Mouse (Mus musculus): ENCODE measurements at regions not wholly inside any gene's neighbourhood (a gene's known extent, or its start where the extent isn't known, plus 50 kb on each side); places are given as distances from the start of the nearest gene placed in this dataset.
A peak's percentile ranks its signal among the peaks of the same experiment; 100 is the strongest.

DNA sequence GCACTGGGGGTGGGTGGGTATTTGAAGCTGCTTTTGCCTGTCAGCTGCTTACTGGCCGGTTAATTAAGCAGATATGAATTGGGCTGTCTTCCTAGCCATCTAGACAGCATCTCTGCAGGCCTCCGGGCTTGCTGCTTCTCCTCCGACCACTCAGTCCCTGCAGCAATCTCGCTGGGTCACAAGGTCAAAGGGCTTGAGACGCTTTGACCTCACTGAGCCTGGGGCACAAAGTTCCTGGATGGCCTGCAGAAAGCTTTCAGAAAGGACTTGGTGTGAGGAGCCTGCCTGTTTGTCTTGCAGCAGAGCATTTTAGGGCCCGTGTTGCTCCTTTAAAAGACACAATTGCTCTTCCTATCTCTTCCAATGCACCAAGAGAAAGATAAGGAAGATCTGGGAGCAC lies 83.7 kb upstream of the Ppp2r5a start:
- no peak for DNase-seq (ENCODE audit: low spot score)
- Histone ChIP-seq H3K27ac (no peak overlapping the region), H3K4me1 (replicated peaks; ENCODE audit: control insufficient read depth, insufficient read depth, low read length) (no peaks in the 10 kb centered on the region), H3K9me3 (ENCODE audit: control insufficient read depth, low read length) (no peaks in the 10 kb centered on the region), H3K9ac (no peak overlapping the region), H3K27me3 (ENCODE audit: control insufficient read depth, insufficient read depth, low read length) (no peaks in the 10 kb centered on the region), H3K4me2 (replicated peaks) (no peak overlapping the region), H3K4me3 (replicated peaks; ENCODE audit: low read length) (no peak overlapping the region), H3K36me3 (replicated peaks; ENCODE audit: control insufficient read depth, insufficient read depth) (no peaks in the 10 kb centered on the region)
- ATAC-seq (ENCODE audit: low FRiP score) = no peak
- WGBS = 33% methylated on average over 6 of the region's 6 CpGs

DNA sequence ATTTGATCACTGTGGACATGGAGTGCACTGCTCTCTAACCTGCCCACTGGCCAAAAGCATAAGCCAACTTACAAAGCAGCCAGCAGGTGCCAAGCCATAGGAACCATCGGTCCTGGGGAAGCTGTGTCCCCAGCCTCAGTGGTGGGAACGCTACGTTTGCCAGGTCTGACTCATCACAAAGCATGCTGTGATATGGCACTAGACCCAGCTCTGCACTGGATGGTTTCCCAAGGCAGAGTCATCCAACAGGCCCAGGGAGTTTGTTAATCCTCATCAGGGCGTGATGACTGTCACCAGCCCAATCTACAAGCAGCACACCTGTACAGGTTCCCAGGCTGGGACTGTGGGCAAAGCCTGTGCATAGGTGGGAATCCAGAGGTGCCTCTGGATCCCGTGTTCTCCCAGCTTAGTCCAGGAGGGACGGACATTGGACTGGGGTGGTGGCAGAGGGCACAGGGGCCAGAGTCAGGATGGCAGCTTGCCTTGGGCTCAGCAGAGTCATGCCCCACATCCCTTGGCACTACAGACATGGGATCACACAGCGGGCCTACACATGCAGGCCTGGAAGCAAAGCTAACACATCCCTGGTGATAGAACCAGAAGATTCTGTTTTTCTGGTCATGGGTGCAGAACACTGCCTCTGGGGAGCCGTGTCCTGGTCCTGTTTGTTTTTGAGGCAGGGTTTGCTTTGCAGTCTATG lies 81.8 kb upstream of the Ppp2r5a start:
- H3K27ac ChIP-seq = no peak overlapping the region
- DNase-seq (ENCODE audit: low spot score) (no peak), ATAC-seq (ENCODE audit: low FRiP score) (no peak)
- H3K4me1 ChIP-seq (replicated peaks; ENCODE audit: control insufficient read depth, insufficient read depth, low read length) = no peaks in the 10 kb centered on the region
- H3K4me2 ChIP-seq (replicated peaks) = no peak overlapping the region
- no peaks in the 10 kb centered on the region for H3K36me3 ChIP-seq (replicated peaks; ENCODE audit: control insufficient read depth, insufficient read depth)
- H3K9ac ChIP-seq = no peak overlapping the region
- no peaks in the 10 kb centered on the region for H3K27me3 ChIP-seq (ENCODE audit: control insufficient read depth, insufficient read depth, low read length)
- no peak overlapping the region for H3K4me3 ChIP-seq (replicated peaks; ENCODE audit: low read length)
- no peaks in the 10 kb centered on the region for H3K9me3 ChIP-seq (ENCODE audit: control insufficient read depth, low read length)
- 89% methylated on average over 8 of the region's 8 CpGs for WGBS

DNA sequence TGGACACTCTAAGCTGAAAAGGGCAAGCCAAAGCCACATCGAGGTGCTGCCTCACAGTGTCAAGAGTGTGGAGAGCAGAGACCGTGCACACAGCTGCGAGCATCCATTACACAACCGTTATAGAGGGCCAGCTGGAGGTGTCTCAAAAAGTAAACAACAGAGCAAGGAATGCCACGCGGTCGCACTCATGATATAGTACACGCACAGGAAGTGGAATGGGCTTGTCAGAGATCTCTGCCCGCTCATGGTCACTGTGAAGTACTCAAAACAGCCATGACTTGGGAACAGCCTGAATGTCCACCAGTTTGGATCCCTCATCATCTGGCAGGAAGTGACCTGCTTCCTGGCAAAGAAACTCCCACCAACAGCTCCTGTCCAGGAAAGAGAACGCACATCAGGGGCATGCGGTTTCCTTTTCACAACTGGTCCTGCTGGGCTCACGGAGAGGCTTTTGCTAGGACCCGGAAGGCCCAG lies 76.9 kb upstream of the Ppp2r5a start:
- 81% methylated on average over 13 of the region's 13 CpGs for WGBS
- DNase-seq (ENCODE audit: low spot score) (no peak), ATAC-seq (ENCODE audit: low FRiP score) (no peak)
- H3K27me3 ChIP-seq (ENCODE audit: control insufficient read depth, insufficient read depth, low read length) = no peaks in the 10 kb centered on the region
- H3K4me2 ChIP-seq (replicated peaks) = no peak overlapping the region
- H3K9ac ChIP-seq = no peak overlapping the region
- no peaks in the 10 kb centered on the region for H3K4me1 ChIP-seq (replicated peaks; ENCODE audit: control insufficient read depth, insufficient read depth, low read length)
- no peaks in the 10 kb centered on the region for H3K36me3 ChIP-seq (replicated peaks; ENCODE audit: control insufficient read depth, insufficient read depth)
- H3K9me3 ChIP-seq (ENCODE audit: control insufficient read depth, low read length) = no peaks in the 10 kb centered on the region
- H3K4me3 ChIP-seq (replicated peaks; ENCODE audit: low read length) = no peak overlapping the region
- H3K27ac ChIP-seq = no peak overlapping the region

DNA sequence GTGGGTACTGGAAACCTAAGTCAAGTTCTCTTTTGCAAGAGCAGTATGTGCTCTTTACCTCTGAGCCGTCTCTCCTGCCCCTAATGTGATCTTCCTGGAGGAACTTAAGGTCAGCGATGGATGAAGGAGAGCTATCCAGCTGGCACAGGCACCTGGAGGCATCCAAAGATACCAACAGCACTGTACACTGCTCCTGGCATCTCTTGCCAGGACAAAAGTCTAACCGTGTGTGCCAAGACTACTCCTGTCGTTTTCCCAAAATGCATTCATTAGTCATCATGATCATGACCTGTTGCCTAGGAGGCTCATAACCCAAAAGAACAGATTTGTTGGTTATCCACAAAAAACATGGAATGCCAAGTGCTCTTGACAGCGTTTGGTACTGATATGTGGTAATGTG lies 69.5 kb upstream of the Ppp2r5a start:
- no peak for DNase-seq (ENCODE audit: low spot score)
- WGBS = 86% methylated on average over 5 of the region's 5 CpGs

DNA sequence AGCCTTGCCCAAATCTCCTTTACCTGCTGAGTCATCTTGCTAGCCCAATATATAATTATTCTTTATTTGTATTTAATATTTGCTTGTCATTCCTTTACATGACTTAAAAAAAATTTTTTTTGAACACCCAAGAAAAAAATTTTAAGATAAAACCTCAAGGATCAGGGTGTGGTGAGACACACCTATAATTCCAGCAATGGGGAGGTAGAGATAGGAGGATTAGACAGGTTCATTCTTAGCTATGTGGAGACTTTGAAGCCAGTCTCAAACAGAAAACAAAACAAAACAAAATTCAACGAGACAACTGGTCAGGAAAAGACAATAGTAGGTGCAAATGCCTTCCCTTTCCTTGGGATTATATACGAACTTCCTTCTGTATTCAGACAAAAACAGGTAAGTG lies 68.4 kb upstream of the Ppp2r5a start:
- no peak overlapping the region for H3K27ac ChIP-seq
- H3K9ac ChIP-seq = no peak overlapping the region
- H3K4me3 ChIP-seq (replicated peaks; ENCODE audit: low read length) = no peak overlapping the region
- H3K4me1 ChIP-seq (replicated peaks; ENCODE audit: control insufficient read depth, insufficient read depth, low read length) = peaks cover 14% of the 10 kb centered on the region
- no peak overlapping the region for H3K4me2 ChIP-seq (replicated peaks)
- H3K9me3 ChIP-seq (ENCODE audit: control insufficient read depth, low read length) = no peaks in the 10 kb centered on the region
- no peaks in the 10 kb centered on the region for H3K36me3 ChIP-seq (replicated peaks; ENCODE audit: control insufficient read depth, insufficient read depth)
- 65% methylated on average over 2 of the region's 2 CpGs for WGBS
- DNase-seq (ENCODE audit: low spot score) (no peak), ATAC-seq (ENCODE audit: low FRiP score) (no peak)
- H3K27me3 ChIP-seq (ENCODE audit: control insufficient read depth, insufficient read depth, low read length) = no peaks in the 10 kb centered on the region

More for the DNA sequence above, 69.5 kb upstream of the Ppp2r5a start:
- peaks cover 14% of the 10 kb centered on the region for H3K4me1 ChIP-seq (replicated peaks; ENCODE audit: control insufficient read depth, insufficient read depth, low read length)
- H3K9ac ChIP-seq = no peak overlapping the region
- no peak overlapping the region for H3K4me2 ChIP-seq (replicated peaks)
- no peaks in the 10 kb centered on the region for H3K36me3 ChIP-seq (replicated peaks; ENCODE audit: control insufficient read depth, insufficient read depth)
- no peak for ATAC-seq (ENCODE audit: low FRiP score)
- H3K27me3 ChIP-seq (ENCODE audit: control insufficient read depth, insufficient read depth, low read length) = no peaks in the 10 kb centered on the region
- no peak overlapping the region for H3K27ac ChIP-seq
- H3K4me3 ChIP-seq (replicated peaks; ENCODE audit: low read length) = no peak overlapping the region
- H3K9me3 ChIP-seq (ENCODE audit: control insufficient read depth, low read length) = no peaks in the 10 kb centered on the region

DNA sequence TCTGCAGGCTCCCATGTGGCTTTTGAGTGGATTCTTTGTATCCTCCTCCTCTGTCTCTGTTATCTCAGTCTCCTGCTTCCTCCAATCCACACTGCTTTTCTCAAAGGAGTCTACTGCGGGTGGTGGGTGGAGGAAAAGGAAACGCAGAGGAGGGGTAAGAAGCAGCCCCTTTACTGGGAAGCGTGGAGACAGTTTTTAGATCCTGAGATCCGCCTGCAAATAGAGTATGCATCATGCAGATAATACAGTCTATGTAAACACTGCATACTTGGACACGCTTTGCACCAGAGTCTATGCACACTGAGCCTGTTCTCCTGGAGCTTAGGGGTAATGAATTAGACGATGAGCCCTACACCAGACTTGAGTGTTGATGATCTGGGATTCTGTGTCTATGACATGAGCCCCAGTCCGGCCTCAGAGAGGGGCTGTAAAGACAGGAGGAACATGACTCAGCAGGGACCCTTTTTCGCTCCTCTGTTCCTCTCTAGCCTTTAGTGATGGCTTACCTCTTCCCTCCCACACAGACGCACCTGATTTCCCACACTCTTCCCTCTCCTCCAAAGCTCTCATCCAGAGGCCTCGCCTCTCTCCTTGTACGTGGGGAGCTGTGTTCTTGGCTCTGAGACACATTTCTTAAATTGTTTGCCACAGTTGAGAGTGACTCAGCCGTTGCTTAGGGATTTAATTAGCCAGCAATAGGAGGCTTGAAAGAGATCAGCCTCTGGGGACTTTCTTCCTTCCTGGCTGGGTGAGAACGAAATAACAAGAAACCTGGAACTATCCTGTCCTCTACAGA lies 67.3 kb upstream of the Ppp2r5a start:
- no peak overlapping the region for H3K4me3 ChIP-seq (replicated peaks; ENCODE audit: low read length)
- no peak overlapping the region for H3K9ac ChIP-seq
- peaks cover 14% of the 10 kb centered on the region for H3K4me1 ChIP-seq (replicated peaks; ENCODE audit: control insufficient read depth, insufficient read depth, low read length)
- no peaks in the 10 kb centered on the region for H3K27me3 ChIP-seq (ENCODE audit: control insufficient read depth, insufficient read depth, low read length)
- peak overlapping the region; percentile 48; the same call in 1 of the 2 replicates for H3K27ac ChIP-seq
- DNase-seq (ENCODE audit: low spot score) (peak; percentile 55), ATAC-seq (ENCODE audit: low FRiP score) (peak; percentile 60)
- WGBS = 32% methylated on average over 13 of the region's 13 CpGs
- no peak overlapping the region; the same call in 1 of the 2 replicates for H3K4me2 ChIP-seq (replicated peaks)
- no peaks in the 10 kb centered on the region for H3K9me3 ChIP-seq (ENCODE audit: control insufficient read depth, low read length)
- no peaks in the 10 kb centered on the region for H3K36me3 ChIP-seq (replicated peaks; ENCODE audit: control insufficient read depth, insufficient read depth)

DNA sequence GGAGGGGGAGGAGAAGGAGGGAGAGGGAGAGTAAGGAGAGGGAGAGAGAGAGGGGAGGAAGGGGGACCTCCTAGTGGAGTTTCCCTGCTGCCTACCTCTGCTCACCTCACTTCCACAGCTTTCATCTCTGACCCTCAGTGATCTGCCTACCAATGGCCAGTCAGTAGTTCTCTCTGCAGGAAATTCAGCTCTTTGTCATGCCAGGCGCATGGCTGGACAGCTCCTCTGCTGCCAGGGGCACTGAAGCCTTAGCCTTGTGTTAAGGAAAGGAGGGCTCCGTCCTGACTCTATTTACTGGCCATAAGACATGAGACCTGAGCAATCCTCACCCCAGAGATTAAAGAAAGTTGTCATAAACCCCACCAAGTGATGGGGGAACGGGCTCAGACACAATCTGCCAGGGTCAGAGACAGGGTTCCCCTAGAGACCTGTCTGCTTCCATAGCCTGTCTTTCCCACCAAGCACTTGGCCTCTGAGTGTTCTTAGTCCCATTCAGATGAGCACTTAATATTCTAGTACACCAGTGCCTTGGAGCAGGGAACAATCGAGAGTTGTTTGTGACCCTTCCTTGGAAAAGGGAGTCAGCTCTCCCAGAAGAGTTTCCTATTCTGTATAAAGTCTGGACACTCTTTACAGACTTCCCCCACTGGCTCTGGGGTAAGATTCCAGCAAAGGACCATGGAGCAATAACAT lies 65.9 kb upstream of the Ppp2r5a start:
- no peaks in the 10 kb centered on the region for H3K27me3 ChIP-seq (ENCODE audit: control insufficient read depth, insufficient read depth, low read length)
- no peak overlapping the region for H3K4me2 ChIP-seq (replicated peaks)
- H3K27ac ChIP-seq = peak overlapping the region; percentile 3; the same call in 1 of the 2 replicates
- no peaks in the 10 kb centered on the region for H3K36me3 ChIP-seq (replicated peaks; ENCODE audit: control insufficient read depth, insufficient read depth)
- DNase-seq (ENCODE audit: low spot score) = no peak
- H3K9me3 ChIP-seq (ENCODE audit: control insufficient read depth, low read length) = no peaks in the 10 kb centered on the region
- no peak overlapping the region for H3K4me3 ChIP-seq (replicated peaks; ENCODE audit: low read length)
- H3K4me1 ChIP-seq (replicated peaks; ENCODE audit: control insufficient read depth, insufficient read depth, low read length) = peaks cover 14% of the 10 kb centered on the region
- no peak; the same call in 1 of the 2 replicates for ATAC-seq (ENCODE audit: low FRiP score)
- 46% methylated on average over 4 of the region's 4 CpGs for WGBS
- H3K9ac ChIP-seq = no peak overlapping the region

DNA sequence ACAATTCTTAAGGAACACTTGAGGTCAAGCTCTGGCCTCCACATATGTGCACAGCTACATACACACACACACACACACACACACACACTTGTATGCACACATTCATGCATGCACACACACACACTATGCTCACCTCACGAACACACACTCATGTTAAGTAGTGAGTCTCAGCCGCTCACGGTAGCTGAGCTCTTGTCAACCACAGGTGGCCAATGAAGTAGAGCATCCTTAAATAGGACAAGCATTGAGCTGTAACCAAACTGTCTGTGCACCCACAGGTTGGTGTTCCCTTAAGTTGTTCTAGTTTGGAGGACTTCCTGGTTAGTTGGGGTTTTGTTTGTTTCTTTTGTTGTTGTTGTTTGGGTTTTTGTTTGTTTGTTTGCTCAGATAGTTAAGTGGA lies 63.2 kb upstream of the Ppp2r5a start:
- H3K9me3 ChIP-seq (ENCODE audit: control insufficient read depth, low read length) = no peaks in the 10 kb centered on the region
- WGBS = 96% methylated on average over 3 of the region's 3 CpGs
- H3K4me2 ChIP-seq (replicated peaks) = no peak overlapping the region
- H3K9ac ChIP-seq = no peak overlapping the region
- H3K36me3 ChIP-seq (replicated peaks; ENCODE audit: control insufficient read depth, insufficient read depth) = no peaks in the 10 kb centered on the region
- H3K4me3 ChIP-seq (replicated peaks; ENCODE audit: low read length) = no peak overlapping the region
- no peak for ATAC-seq (ENCODE audit: low FRiP score)
- no peaks in the 10 kb centered on the region for H3K27me3 ChIP-seq (ENCODE audit: control insufficient read depth, insufficient read depth, low read length)
- no peak for DNase-seq (ENCODE audit: low spot score)
- peaks cover 18% of the 10 kb centered on the region for H3K4me1 ChIP-seq (replicated peaks; ENCODE audit: control insufficient read depth, insufficient read depth, low read length)
- no peak overlapping the region for H3K27ac ChIP-seq

DNA sequence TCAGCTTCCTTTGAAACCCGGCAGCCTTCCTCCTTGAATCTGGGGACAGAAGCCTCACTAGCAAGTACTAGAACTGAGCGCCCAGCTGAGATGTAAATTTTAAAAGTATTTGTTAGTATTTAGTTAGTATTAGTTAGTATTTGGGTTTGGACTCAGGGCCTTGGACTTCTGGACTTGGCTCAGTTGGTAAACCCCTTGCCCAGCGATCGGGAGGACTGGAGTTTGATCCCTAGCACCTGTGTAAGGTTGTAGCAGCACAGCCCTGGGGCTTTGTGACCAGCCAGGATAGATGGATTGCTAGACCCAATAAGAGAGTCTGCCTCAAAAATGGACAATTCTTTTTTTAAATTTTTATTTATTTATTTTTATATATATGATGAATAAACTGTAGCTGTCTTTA lies 62.7 kb upstream of the Ppp2r5a start:
- Histone ChIP-seq H3K9ac (no peak overlapping the region), H3K9me3 (ENCODE audit: control insufficient read depth, low read length) (no peaks in the 10 kb centered on the region), H3K27ac (no peak overlapping the region), H3K4me1 (replicated peaks; ENCODE audit: control insufficient read depth, insufficient read depth, low read length) (peaks cover 14% of the 10 kb centered on the region), H3K27me3 (ENCODE audit: control insufficient read depth, insufficient read depth, low read length) (no peaks in the 10 kb centered on the region), H3K4me2 (replicated peaks) (no peak overlapping the region), H3K4me3 (replicated peaks; ENCODE audit: low read length) (no peak overlapping the region), H3K36me3 (replicated peaks; ENCODE audit: control insufficient read depth, insufficient read depth) (no peaks in the 10 kb centered on the region)
- 91% methylated on average over 4 of the region's 4 CpGs for WGBS
- ATAC-seq (ENCODE audit: low FRiP score) (no peak), DNase-seq (ENCODE audit: low spot score) (no peak)
